Comparison of ENCODE assay signal across 8 mouse cellular contexts in the genomic region with DNA sequence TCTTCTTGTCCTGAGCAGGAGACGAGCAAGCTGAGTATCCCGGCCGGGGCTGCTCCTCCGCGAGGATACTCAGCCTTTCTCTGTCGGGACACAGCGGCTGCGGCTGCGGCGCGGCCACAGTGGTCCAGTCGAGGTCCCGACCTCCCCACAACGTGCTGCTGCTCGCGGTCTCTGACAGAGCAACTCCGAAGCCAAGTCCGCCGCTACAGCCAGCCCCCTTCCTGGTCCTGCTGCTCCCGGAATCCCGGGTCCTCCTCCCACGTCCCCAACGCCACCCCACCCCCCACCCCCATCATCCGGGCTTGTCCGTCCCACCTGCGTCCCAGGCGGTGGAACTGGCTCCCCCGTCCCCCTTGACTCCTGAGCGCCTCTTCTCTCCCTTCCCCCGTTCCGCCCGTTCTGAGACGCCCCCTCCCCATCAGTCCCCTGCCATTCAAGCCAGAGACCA. TPM values are rescaled to one million over a fixed set of nuclear protein-coding genes. Genes with fewer than 3 reads are reported as not detected.
A peak's percentile ranks its signal among the peaks of the same experiment; 100 is the strongest.
DNase-seq lines count a peak whose midpoint lies in the region; ATAC-seq and TF ChIP-seq lines count a peak whose summit lies in the region.

No protein-coding gene starts in this region.

- no peaks in the 10 kb centered on the region for H3K36me3 ChIP-seq in liver, embryonic 12.5 days

- no peak for DNase-seq in layer of hippocampus, adult 2 months (ENCODE audit: low spot score in 2 of 2)
- no peak for DNase-seq in layer of hippocampus, adult 8-10 months (ENCODE audit: low spot score in 2 of 2)
- peak; percentile 28 for DNase-seq in heart, postnatal 4 days
- no peak for DNase-seq in thymus, postnatal 10 days (ENCODE audit: low spot score in 2 of 2)
- no peak for DNase-seq in cerebellum, adult 8-10 months

- H3K4me2 ChIP-seq in liver, embryonic 12.5 days = peak overlapping the region; percentile 65

- H3K4me3 ChIP-seq in layer of hippocampus, adult 2 months = peak overlapping the region; percentile 55
- H3K4me3 ChIP-seq in cortical plate, adult 2 months (ENCODE audit: insufficient read depth, low read length) = peak overlapping the region; percentile 7; the same call in 1 of the 2 replicates
- H3K4me3 ChIP-seq in liver, embryonic 12.5 days = peak overlapping the region; percentile 43
- peak overlapping the region; percentile 52 for H3K4me3 ChIP-seq in olfactory bulb, adult 2 months (ENCODE audit: insufficient read depth, low read depth, low read length)

- H3K4me1 ChIP-seq in cortical plate, adult 2 months (ENCODE audit: control insufficient read depth, insufficient read depth, low read length) = peaks cover 2% of the 10 kb centered on the region; the same call in 1 of the 2 replicates
- H3K4me1 ChIP-seq in liver, embryonic 12.5 days = no peaks in the 10 kb centered on the region
- H3K4me1 ChIP-seq in olfactory bulb, adult 2 months (ENCODE audit: control insufficient read depth, insufficient read depth, low read length) = peaks cover 5% of the 10 kb centered on the region; the same call in 1 of the 2 replicates

- no peaks in the 10 kb centered on the region for H3K9me3 ChIP-seq in liver, embryonic 12.5 days (replicated peaks)

- H3K27me3 ChIP-seq in liver, embryonic 12.5 days (replicated peaks) = peaks cover 36% of the 10 kb centered on the region

- no peak overlapping the region for H3K27ac ChIP-seq in layer of hippocampus, adult 2 months
- no peak overlapping the region for H3K27ac ChIP-seq in cortical plate, adult 2 months (ENCODE audit: insufficient read depth, low read length)
- no peak overlapping the region for H3K27ac ChIP-seq in liver, embryonic 12.5 days
- H3K27ac ChIP-seq in olfactory bulb, adult 2 months (ENCODE audit: insufficient read depth, low read depth, low read length) = no peak overlapping the region

- TF ChIP-seq CTCF in layer of hippocampus, adult 2 months (conservative IDR thresholded peaks at IDR 0.05) = 0 out of 2 replicates have a peak, but pooled peaks have one; percentile 1
- TF ChIP-seq CTCF in cortical plate, adult 2 months (IDR thresholded peaks at IDR 0.05; ENCODE audit: extremely low read depth, insufficient read depth, low read length) = no peak
- TF ChIP-seq CTCF in olfactory bulb, adult 2 months (IDR thresholded peaks at IDR 0.05; ENCODE audit: insufficient read depth, low read depth, low read length) = no peak

- no peak for ATAC-seq in liver, embryonic 12.5 days

- TF ChIP-seq POLR2A in cortical plate, adult 2 months (IDR thresholded peaks at IDR 0.05; ENCODE audit: extremely low read depth, insufficient read depth, low read length) = no peak
- no peak for TF ChIP-seq POLR2A in olfactory bulb, adult 2 months (IDR thresholded peaks at IDR 0.05; ENCODE audit: insufficient read depth, low read depth, low read length)

- no peak overlapping the region for H3K9ac ChIP-seq in liver, embryonic 12.5 days

- WGBS in liver, embryonic 12.5 days (ENCODE audit: insufficient replicate concordance) = 2% methylated on average over 33 of the region's 33 CpGs
- 2% methylated on average over 32 of the region's 33 CpGs for WGBS in olfactory bulb, adult 2 months

RNA-seq across cellular contexts. Expression of a gene that starts 9.4 kb away (rescaled TPM):
- 10 to 100 TPM; 15.5 to 23.8 TPM for total RNA-seq in layer of hippocampus, adult 2 months (2021)
- total RNA-seq in layer of hippocampus, adult 8-10 months (2022) = 10 to 100 TPM; 15.8 to 24.5 (median 17.8) TPM
- polyA plus RNA-seq in cortical plate, adult 2 months (2012; rRNA removed) = 14.1 and 15.6 TPM in 2 replicates
- total RNA-seq in heart, postnatal 4 days (2021) = 10 to 100 TPM; 19.5 to 21.7 TPM
- 39.2 and 39.8 TPM in 2 replicates for polyA plus RNA-seq in liver, embryonic 12.5 days (2016; fragmentation: Nextera tagmentation; extraction: Ambion mirVana)
- not detected in 2 replicates for polyA plus RNA-seq in olfactory bulb, adult 2 months (2012; ENCODE audit: insufficient read depth, insufficient read length, low replicate concordance, missing spikeins)

RNA-seq across cellular contexts. Expression of a gene that starts 27.7 kb away (rescaled TPM):
- total RNA-seq in layer of hippocampus, adult 2 months (2021) = 1 to 10 TPM; 2.1 to 3.5 TPM
- total RNA-seq in layer of hippocampus, adult 8-10 months (2022) = 1 to 10 TPM; 2.0 to 2.9 (median 2.4) TPM
- 2.4 and 2.8 TPM in 2 replicates for polyA plus RNA-seq in cortical plate, adult 2 months (2012; rRNA removed)
- 1 to 10 TPM; 2.7 to 3.3 TPM for total RNA-seq in heart, postnatal 4 days (2021)
- 0.80 and 0.83 TPM in 2 replicates for polyA plus RNA-seq in liver, embryonic 12.5 days (2016; fragmentation: Nextera tagmentation; extraction: Ambion mirVana)
- not detected in 2 replicates for polyA plus RNA-seq in olfactory bulb, adult 2 months (2012; ENCODE audit: insufficient read depth, insufficient read length, low replicate concordance, missing spikeins)

RNA-seq across cellular contexts. Expression of a gene that starts 36.8 kb away (rescaled TPM):
- 10 to 100 TPM; 29.1 to 29.6 TPM for total RNA-seq in layer of hippocampus, adult 2 months (2021)
- 10 to 100 TPM; 31.3 to 49.0 (median 34.2) TPM for total RNA-seq in layer of hippocampus, adult 8-10 months (2022)
- 40.8 and 41.2 TPM in 2 replicates for polyA plus RNA-seq in cortical plate, adult 2 months (2012; rRNA removed)
- 10 to 100 TPM; 17.2 to 18.0 TPM for total RNA-seq in heart, postnatal 4 days (2021)
- polyA plus RNA-seq in liver, embryonic 12.5 days (2016; fragmentation: Nextera tagmentation; extraction: Ambion mirVana) = 27.6 and 28.2 TPM in 2 replicates
- polyA plus RNA-seq in olfactory bulb, adult 2 months (2012; ENCODE audit: insufficient read depth, insufficient read length, low replicate concordance, missing spikeins) = 474 TPM in 1 of 2 replicates, not detected in the other

RNA-seq across cellular contexts. Expression of a gene that starts 36.9 kb away (rescaled TPM):
- total RNA-seq in layer of hippocampus, adult 2 months (2021) = 100 to 1,000 TPM; 122 to 130 TPM
- total RNA-seq in layer of hippocampus, adult 8-10 months (2022) = 100 to 1,000 TPM; 125 to 136 (median 129) TPM
- 150 and 158 TPM in 2 replicates for polyA plus RNA-seq in cortical plate, adult 2 months (2012; rRNA removed)
- total RNA-seq in heart, postnatal 4 days (2021) = 100 to 1,000 TPM; 141 to 145 TPM
- polyA plus RNA-seq in liver, embryonic 12.5 days (2016; fragmentation: Nextera tagmentation; extraction: Ambion mirVana) = 175 and 181 TPM in 2 replicates
- polyA plus RNA-seq in olfactory bulb, adult 2 months (2012; ENCODE audit: insufficient read depth, insufficient read length, low replicate concordance, missing spikeins) = not detected in 2 replicates
